Mouse (Mus musculus) G1E-ER4 (cell line): ENCODE results near the gene Jazf1. TPM values are rescaled to one million over a fixed set of nuclear protein-coding genes. Genes with fewer than 3 reads are reported as not detected.

ENCODE experiments used
- GATA1 ChIP-seq: IDR thresholded peaks from one replicate; pipeline ENCODE4 v1.8.0; 2012; ENCODE audit warnings: low read length, inconsistent platforms
- polyA plus RNA-seq: library from polyadenylated mRNA; stranded (reverse); fragments of >175 nt; gene quantifications from 2 replicates; pipeline ENCODE4 v1.2.3, GENCODE M21; 2012

Gene Jazf1
- polyA plus RNA-seq, 1 experiment: not detected

- TF ChIP-seq GATA1: no peak
Observed at GRCm38 (mm10) chr6:52861186-52861820, 207.1 kb downstream of the Jazf1 start.

GRCm38 (mm10) chr6:52860713-52861112, 207.7 kb downstream of the Jazf1 start:
- TF ChIP-seq GATA1: no peak

- no peak for TF ChIP-seq GATA1
Observed at GRCm38 (mm10) chr6:52858911-52859431, 209.5 kb downstream of the Jazf1 start.

GRCm38 (mm10) chr6:52852404-52853107, 215.9 kb downstream of the Jazf1 start:
- no peak for TF ChIP-seq GATA1

- no peak for TF ChIP-seq GATA1
Observed at GRCm38 (mm10) chr6:52851975-52852374, 216.5 kb downstream of the Jazf1 start.

GRCm38 (mm10) chr6:52851019-52851418, 217.4 kb downstream of the Jazf1 start:
- no peak for TF ChIP-seq GATA1

GRCm38 (mm10) chr6:52848199-52848598, 220.2 kb downstream of the Jazf1 start:
- no peak for TF ChIP-seq GATA1

GRCm38 (mm10) chr6:52846314-52846713, 222.1 kb downstream of the Jazf1 start:
- TF ChIP-seq GATA1: no peak

- no peak for TF ChIP-seq GATA1
Observed at GRCm38 (mm10) chr6:52844741-52845140, 223.7 kb downstream of the Jazf1 start.

- TF ChIP-seq GATA1: no peak
Observed at GRCm38 (mm10) chr6:52843027-52843426, 225.4 kb downstream of the Jazf1 start.

- TF ChIP-seq GATA1: no peak
Observed at GRCm38 (mm10) chr6:52842598-52842997, 225.8 kb downstream of the Jazf1 start.

GRCm38 (mm10) chr6:52841611-52842010, 226.8 kb downstream of the Jazf1 start:
- TF ChIP-seq GATA1: no peak

- no peak for TF ChIP-seq GATA1
Observed at GRCm38 (mm10) chr6:52840589-52841044, 227.8 kb downstream of the Jazf1 start.

GRCm38 (mm10) chr6:52838691-52839090, 229.7 kb downstream of the Jazf1 start:
- TF ChIP-seq GATA1: no peak

GRCm38 (mm10) chr6:52837792-52838191, 230.6 kb downstream of the Jazf1 start:
- no peak for TF ChIP-seq GATA1

GRCm38 (mm10) chr6:52836201-52836950, 232.1 kb downstream of the Jazf1 start:
- TF ChIP-seq GATA1: no peak
